8 mouse cellular contexts compared by ENCODE assay signal in genomic region chr19:10025169-10025875, GRCm38 (mm10). TPM values are rescaled to one million over a fixed set of nuclear protein-coding genes. Genes with fewer than 3 reads are reported as not detected.
A peak's percentile ranks its signal among the peaks of the same experiment; 100 is the strongest.
DNase-seq lines count a peak whose midpoint lies in the region; ATAC-seq and TF ChIP-seq lines count a peak whose summit lies in the region.

No protein-coding gene starts in this region.

- no peaks in the 10 kb centered on the region for H3K9me3 ChIP-seq in lung, embryonic 14.5 days (ENCODE audit: low read depth, low read length)
- H3K9me3 ChIP-seq in liver, postnatal 0 days (ENCODE audit: low read length) = no peaks in the 10 kb centered on the region

- H3K4me1 ChIP-seq in lung, embryonic 14.5 days (ENCODE audit: insufficient read depth) = peaks cover 21% of the 10 kb centered on the region
- peaks cover 7% of the 10 kb centered on the region; the same call in 1 of the 2 replicates for H3K4me1 ChIP-seq in lung, adult 2 months (ENCODE audit: control insufficient read depth, insufficient read depth, low read length)
- peaks cover 33% of the 10 kb centered on the region for H3K4me1 ChIP-seq in liver, postnatal 0 days (ENCODE audit: insufficient read depth)

- TF ChIP-seq POLR2A in lung, adult 2 months (IDR thresholded peaks at IDR 0.05; ENCODE audit: borderline replicate concordance, extremely low read depth, low read depth, low read length) = no peak

- ATAC-seq in lung, embryonic 14.5 days (ENCODE audit: insufficient read depth) = peak; percentile 80
- ATAC-seq in liver, postnatal 0 days = peak; percentile 61
- ATAC-seq in inflammation-experienced regulatory T-cells, adult 6 months = no peak

- H3K4me2 ChIP-seq in lung, embryonic 14.5 days = peak overlapping the region; percentile 34
- H3K4me2 ChIP-seq in liver, postnatal 0 days (ENCODE audit: low read depth, low read length) = no peak overlapping the region

- no peak for TF ChIP-seq CTCF in lung, embryonic 14.5 days (IDR thresholded peaks at IDR 0.05; ENCODE audit: low read depth)
- no peak for TF ChIP-seq CTCF in lung, adult 2 months (IDR thresholded peaks at IDR 0.05; ENCODE audit: insufficient read depth, low read length)
- TF ChIP-seq CTCF in liver, postnatal 0 days (IDR thresholded peaks at IDR 0.05; ENCODE audit: low read depth) = no peak

- H3K27ac ChIP-seq in lung, embryonic 14.5 days (ENCODE audit: low read depth) = peak overlapping the region; percentile 92
- peak overlapping the region; percentile 61 for H3K27ac ChIP-seq in liver, postnatal 0 days (ENCODE audit: low read depth)

- H3K36me3 ChIP-seq in lung, embryonic 14.5 days (ENCODE audit: insufficient read depth) = peaks cover 22% of the 10 kb centered on the region
- H3K36me3 ChIP-seq in liver, postnatal 0 days (replicated peaks; ENCODE audit: insufficient read depth, low read length) = peaks cover 33% of the 10 kb centered on the region

- TF ChIP-seq EP300 in liver, postnatal 0 days (IDR thresholded peaks at IDR 0.05; ENCODE audit: low read depth) = no peak

- H3K4me3 ChIP-seq in lung, embryonic 14.5 days (ENCODE audit: low read depth, low read length) = no peak overlapping the region
- H3K4me3 ChIP-seq in lung, adult 2 months (replicated peaks; ENCODE audit: extremely low read depth, low read depth, low read length) = no peak overlapping the region
- no peak overlapping the region for H3K4me3 ChIP-seq in liver, postnatal 0 days (ENCODE audit: low read depth, low read length)

- peak; percentile 86 for DNase-seq in lung, embryonic 14.5 days
- DNase-seq in lung, adult 2 months = no peak
- DNase-seq in adrenal gland, postnatal 14 days = peak; percentile 91
- DNase-seq in heart, adult 18-20 months = peak; percentile 65 to 79
- peak; percentile 70 for DNase-seq in kidney, adult 18-20 months
- DNase-seq in liver, postnatal 0 days = peak; percentile 59
- DNase-seq in thymus, postnatal 10 days (ENCODE audit: low spot score in 2 of 2) = no peak

- 9% methylated on average over 8 of the region's 8 CpGs for WGBS in lung, embryonic 14.5 days
- WGBS in lung, adult 2 months = 10% methylated on average over 8 of the region's 8 CpGs
- 17% methylated on average over 8 of the region's 8 CpGs for WGBS in liver, postnatal 0 days (ENCODE audit: insufficient replicate concordance)

- H3K9ac ChIP-seq in lung, embryonic 14.5 days = peak overlapping the region; percentile 18; the same call in 1 of the 2 replicates
- no peak overlapping the region for H3K9ac ChIP-seq in liver, postnatal 0 days (replicated peaks)

- H3K27me3 ChIP-seq in lung, embryonic 14.5 days (ENCODE audit: insufficient read depth, low read length) = no peaks in the 10 kb centered on the region
- H3K27me3 ChIP-seq in liver, postnatal 0 days (ENCODE audit: insufficient read depth, low read length) = no peaks in the 10 kb centered on the region

RNA-seq across cellular contexts. Expression of gene Fads3, which starts 16.0 kb away (rescaled TPM):
- polyA plus RNA-seq in lung, embryonic 14.5 days (2014; fragmentation: Nextera tagmentation; extraction: Ambion mirVana) = 31.1 and 38.8 TPM in 2 replicates
- 283 and 341 TPM in 2 replicates for polyA plus RNA-seq in lung, adult 2 months (2012; rRNA removed)
- 11.3 and 14.0 TPM in 2 replicates for total RNA-seq in adrenal gland, postnatal 14 days (2021)
- 10 to 100 TPM; 31.8 to 34.9 TPM for total RNA-seq in heart, adult 18-20 months (2021)
- polyA plus RNA-seq in liver, postnatal 0 days (2015; fragmentation: Nextera tagmentation; extraction: Ambion mirVana) = 1.7 and 2.0 TPM in 2 replicates
- polyA plus RNA-seq in inflammation-experienced regulatory T-cells, adult 6 months (2017; shearing (Covaris generic)) = not detected

RNA-seq across cellular contexts. Expression of gene Rab3il1, which starts 23.9 kb away (rescaled TPM):
- polyA plus RNA-seq in lung, embryonic 14.5 days (2014; fragmentation: Nextera tagmentation; extraction: Ambion mirVana) = 30.9 and 34.0 TPM in 2 replicates
- polyA plus RNA-seq in lung, adult 2 months (2012; rRNA removed) = 10.5 and 13.8 TPM in 2 replicates
- total RNA-seq in adrenal gland, postnatal 14 days (2021) = 9.7 and 10.1 TPM in 2 replicates
- 1 to 10 TPM; 6.6 to 6.8 TPM for total RNA-seq in heart, adult 18-20 months (2021)
- polyA plus RNA-seq in liver, postnatal 0 days (2015; fragmentation: Nextera tagmentation; extraction: Ambion mirVana) = 74.9 and 80.9 TPM in 2 replicates
- not detected for polyA plus RNA-seq in inflammation-experienced regulatory T-cells, adult 6 months (2017; shearing (Covaris generic))

RNA-seq across cellular contexts. Expression of gene Best1, which starts 23.9 kb away (rescaled TPM):
- polyA plus RNA-seq in lung, embryonic 14.5 days (2014; fragmentation: Nextera tagmentation; extraction: Ambion mirVana) = 1.0 and 1.4 TPM in 2 replicates
- 2.3 and 3.1 TPM in 2 replicates for polyA plus RNA-seq in lung, adult 2 months (2012; rRNA removed)
- total RNA-seq in adrenal gland, postnatal 14 days (2021) = 0.19 TPM in 1 of 2 replicates, not detected in the other
- total RNA-seq in heart, adult 18-20 months (2021) = under 1 TPM; 0.12 to 0.13 TPM
- 0.08 and 0.13 TPM in 2 replicates for polyA plus RNA-seq in liver, postnatal 0 days (2015; fragmentation: Nextera tagmentation; extraction: Ambion mirVana)
- under 1 TPM in 1 of 3 experiments, not detected in 2; 0.21 TPM for polyA plus RNA-seq in inflammation-experienced regulatory T-cells, adult 6 months (2017; shearing (Covaris generic))

RNA-seq across cellular contexts. Expression of gene Fth1, which starts 44.9 kb away (rescaled TPM):
- polyA plus RNA-seq in lung, embryonic 14.5 days (2014; fragmentation: Nextera tagmentation; extraction: Ambion mirVana) = 1,651 and 1,692 TPM in 2 replicates
- 4,642 and 7,955 TPM in 2 replicates for polyA plus RNA-seq in lung, adult 2 months (2012; rRNA removed)
- total RNA-seq in adrenal gland, postnatal 14 days (2021) = 2,322 and 2,352 TPM in 2 replicates
- 1,000 to 10,000 TPM; 2,847 to 3,135 TPM for total RNA-seq in heart, adult 18-20 months (2021)
- polyA plus RNA-seq in liver, postnatal 0 days (2015; fragmentation: Nextera tagmentation; extraction: Ambion mirVana) = 4,793 and 5,083 TPM in 2 replicates
- polyA plus RNA-seq in inflammation-experienced regulatory T-cells, adult 6 months (2017; shearing (Covaris generic)) = 1,000 to 10,000 TPM; 1,678 to 2,599 (median 2,226) TPM

Comparison
In these comparisons a context has a peak if more than half of its experiments do, and no peak if none do; other contexts are left out.
1. DNase-seq: peak in lung, embryonic 14.5 days (single experiment), adrenal gland, postnatal 14 days (single experiment), heart, adult 18-20 months (2 of 2), kidney, adult 18-20 months (single experiment) and liver, postnatal 0 days (single experiment); none in lung, adult 2 months (single experiment) and thymus, postnatal 10 days (0 of 2).
2. RNA of gene Fads3, which starts 16.0 kb away (polyA plus RNA-seq): 283 to 341 TPM in lung, adult 2 months and 31.1 to 38.8 TPM in lung, embryonic 14.5 days; 1.7 to 2.0 TPM in liver, postnatal 0 days and not detected in inflammation-experienced regulatory T-cells, adult 6 months; every median in the first group is over 10 times any median in the second.